In the genomic region with DNA sequence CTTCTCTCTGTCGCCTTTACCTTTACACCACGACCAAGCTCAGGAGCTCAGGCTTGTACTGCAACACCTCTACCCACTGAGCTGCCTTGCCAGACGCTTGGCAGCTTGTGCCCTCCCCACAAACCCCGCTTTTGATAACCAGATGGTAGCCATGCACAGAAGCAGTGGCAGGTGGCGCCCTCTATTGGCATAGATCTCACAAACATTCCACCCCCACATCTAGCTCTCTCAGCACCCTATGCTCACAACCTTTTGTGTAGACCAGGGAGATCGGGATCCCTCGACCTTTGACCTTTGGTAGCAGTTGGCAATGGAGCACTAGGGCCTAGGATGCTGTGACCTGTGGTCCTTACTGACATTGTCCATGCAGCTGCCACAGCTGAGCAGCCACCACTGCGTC, we compare ENCODE assay signal across 8 mouse cellular contexts.
A peak's percentile ranks its signal among the peaks of the same experiment; 100 is the strongest.
DNase-seq lines count a peak whose midpoint lies in the region; ATAC-seq lines count a peak whose summit lies in the region.
"Had no signal": no experiment of that assay in that cellular context is flagged by ENCODE, and none has a peak within 500 bp of the region (broad histone marks: within the 10 kb centered on the region; RNA-seq: fewer than 3 reads in every experiment).

No protein-coding gene starts in this region.

- H3K4me3 ChIP-seq in hindbrain, embryonic 12.5 days, result no peak overlapping the region
- H3K4me3 ChIP-seq in hindbrain, embryonic 16.5 days (ENCODE audit: low read length), result no peak overlapping the region
- no peak overlapping the region for H3K4me3 ChIP-seq in forebrain, embryonic 10.5 days
- H3K4me3 ChIP-seq: limb, embryonic 12.5 days had no signal

- H3K27me3 ChIP-seq in hindbrain, embryonic 12.5 days, result no peaks in the 10 kb centered on the region
- H3K27me3 ChIP-seq in hindbrain, embryonic 16.5 days (replicated peaks; ENCODE audit: control insufficient read depth, insufficient read depth, low read length), result no peaks in the 10 kb centered on the region
- H3K27me3 ChIP-seq in forebrain, embryonic 10.5 days (ENCODE audit: poor library complexity, severe bottlenecking), result no peaks in the 10 kb centered on the region
- H3K27me3 ChIP-seq: limb, embryonic 12.5 days had no signal

- no peak overlapping the region for H3K27ac ChIP-seq in hindbrain, embryonic 12.5 days
- H3K27ac ChIP-seq in hindbrain, embryonic 16.5 days (ENCODE audit: low read depth, low read length), result no peak overlapping the region
- H3K27ac ChIP-seq in forebrain, embryonic 10.5 days, result no peak overlapping the region
- H3K27ac ChIP-seq: limb, embryonic 12.5 days had no signal

- no peak overlapping the region for H3K9ac ChIP-seq in hindbrain, embryonic 12.5 days
- H3K9ac ChIP-seq in hindbrain, embryonic 16.5 days (ENCODE audit: low read depth, low read length), result no peak overlapping the region
- H3K9ac ChIP-seq: limb, embryonic 12.5 days had no signal

- no peak overlapping the region for H3K4me2 ChIP-seq in hindbrain, embryonic 12.5 days (replicated peaks)
- no peak overlapping the region for H3K4me2 ChIP-seq in hindbrain, embryonic 16.5 days (ENCODE audit: low read length)
- H3K4me2 ChIP-seq: limb, embryonic 12.5 days had no signal

- H3K9me3 ChIP-seq in hindbrain, embryonic 12.5 days (replicated peaks), result no peaks in the 10 kb centered on the region
- no peaks in the 10 kb centered on the region for H3K9me3 ChIP-seq in hindbrain, embryonic 16.5 days (ENCODE audit: control insufficient read depth, low read length)
- no peaks in the 10 kb centered on the region for H3K9me3 ChIP-seq in forebrain, embryonic 10.5 days
- H3K9me3 ChIP-seq: limb, embryonic 12.5 days had no signal

- 73% methylated on average over 8 of the region's 8 CpGs for WGBS in hindbrain, embryonic 12.5 days
- 72% methylated on average over 8 of the region's 8 CpGs for WGBS in hindbrain, embryonic 16.5 days
- WGBS in forebrain, embryonic 10.5 days, result 65% methylated on average over 8 of the region's 8 CpGs

- DNase-seq in CD4-positive helper T cell, adult 2 months (ENCODE audit: low read depth, low spot score), result peak; percentile 27
- peak; percentile 62 for DNase-seq in R1 (ENCODE audit: low read depth, low spot score)
- no peak for DNase-seq in forebrain, embryonic 10.5 days (ENCODE audit: extremely low spot score, low spot score)

- ATAC-seq in hindbrain, embryonic 12.5 days (ENCODE audit: low FRiP score), result 0 out of 2 replicates have a peak, but pooled peaks have one; percentile 38
- ATAC-seq in hindbrain, embryonic 16.5 days, result no peak
- peak; percentile 60 for ATAC-seq in inflammation-experienced regulatory T-cells, adult 6 months
- ATAC-seq in monocyte, adult 5-6 weeks (replicated peaks; ENCODE audit: insufficient number of reproducible peaks, low FRiP score, low TSS enrichment, poor library complexity, severe bottlenecking), result 0 out of 2 replicates have a peak, but pooled peaks have one; percentile 22

- no peaks in the 10 kb centered on the region for H3K36me3 ChIP-seq in hindbrain, embryonic 12.5 days
- H3K36me3 ChIP-seq in hindbrain, embryonic 16.5 days (ENCODE audit: control insufficient read depth, insufficient read depth, low read length), result peaks cover 1% of the 10 kb centered on the region; the same call in 1 of the 2 replicates
- no peaks in the 10 kb centered on the region for H3K36me3 ChIP-seq in forebrain, embryonic 10.5 days (replicated peaks)
- H3K36me3 ChIP-seq: limb, embryonic 12.5 days had no signal

- peaks cover 8% of the 10 kb centered on the region; the same call in 1 of the 2 replicates for H3K4me1 ChIP-seq in hindbrain, embryonic 12.5 days
- no peaks in the 10 kb centered on the region; the same call in 1 of the 2 replicates for H3K4me1 ChIP-seq in hindbrain, embryonic 16.5 days (ENCODE audit: control insufficient read depth, insufficient read depth, low read depth, low read length)
- H3K4me1 ChIP-seq in forebrain, embryonic 10.5 days, result peaks cover 5% of the 10 kb centered on the region
